Mouse (Mus musculus): Measurements from ENCODE around the gene Zfp764.

DNA sequence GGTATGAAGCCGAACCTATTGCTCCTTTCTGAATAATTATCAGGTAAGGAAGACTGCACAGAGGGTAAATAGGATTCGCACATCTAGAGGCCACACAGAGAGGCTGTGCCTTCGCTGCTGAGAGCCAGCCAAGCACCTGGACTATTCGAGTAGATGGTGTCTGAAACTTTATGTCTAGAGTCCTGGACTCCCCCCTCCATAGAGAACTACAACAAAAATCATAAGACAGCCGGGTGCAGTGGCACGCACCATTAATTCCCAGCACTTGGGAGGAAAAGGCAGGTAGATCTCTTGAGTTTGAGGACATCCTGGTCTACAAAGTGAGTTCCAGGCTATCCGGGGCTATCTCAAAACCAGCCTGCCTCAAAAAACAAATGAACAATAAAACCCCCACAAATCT is 43.3 kb upstream of the Zfp764 start:
- TF ChIP-seq CTCF (IDR thresholded peaks at IDR 0.05; ENCODE audit: extremely low read depth, insufficient read depth, low read length), result no peak
- TF ChIP-seq POLR2A (IDR thresholded peaks at IDR 0.05; ENCODE audit: extremely low read depth, insufficient read depth, low read length), result no peak

All from cortical plate, adult 2 months (tissue).